Mouse (Mus musculus): ENCODE measurements around the gene Cs.

- TF ChIP-seq POLR2A (IDR thresholded peaks at IDR 0.05; ENCODE audit: borderline replicate concordance, control insufficient read depth, low read depth, low read length) (peak; percentile 69; the same call in 1 of the 2 replicates), CTCF (IDR thresholded peaks at IDR 0.05; ENCODE audit: control insufficient read depth, insufficient read depth, low read length) (no peak)
These were observed 34.2 kb upstream of the Cs start, which contains the start of gene Pan2 for GRCm38 (mm10) chr10:128303126-128304021.

Data from bone marrow, adult 2 months (tissue).